Mouse (Mus musculus): ENCODE results near the gene Pds5b. TPM values are rescaled to one million over a fixed set of nuclear protein-coding genes. Genes with fewer than 3 reads are reported as not detected.

The Pds5b gene
- polyA plus RNA-seq, 1 experiment, result 48.5 TPM

GRCm38 (mm10) chr5:150800056-150800455, 126.5 kb downstream of the Pds5b start:
- no peak for DNase-seq (ENCODE audit: low read depth)
- TF ChIP-seq CTCF (IDR thresholded peaks at IDR 0.05; ENCODE audit: borderline replicate concordance, extremely low read depth, insufficient read depth, insufficient read length), result no peak
- TF ChIP-seq POLR2A (IDR thresholded peaks at IDR 0.05; ENCODE audit: borderline replicate concordance, extremely low read depth, insufficient read depth, insufficient read length, poor library complexity, severe bottlenecking), result no peak

GRCm38 (mm10) chr5:150814111-150814990, 140.8 kb downstream of the Pds5b start:
- TF ChIP-seq CTCF (IDR thresholded peaks at IDR 0.05; ENCODE audit: borderline replicate concordance, extremely low read depth, insufficient read depth, insufficient read length) (no peak), POLR2A (IDR thresholded peaks at IDR 0.05; ENCODE audit: borderline replicate concordance, extremely low read depth, insufficient read depth, insufficient read length, poor library complexity, severe bottlenecking) (no peak)
- DNase-seq (ENCODE audit: low read depth), result peak; percentile 50

- TF ChIP-seq POLR2A (IDR thresholded peaks at IDR 0.05; ENCODE audit: borderline replicate concordance, extremely low read depth, insufficient read depth, insufficient read length, poor library complexity, severe bottlenecking) (no peak), CTCF (IDR thresholded peaks at IDR 0.05; ENCODE audit: borderline replicate concordance, extremely low read depth, insufficient read depth, insufficient read length) (no peak)
- no peak for DNase-seq (ENCODE audit: low read depth)
Observed at GRCm38 (mm10) chr5:150815400-150815799, 141.9 kb downstream of the Pds5b start.

GRCm38 (mm10) chr5:150816775-150817174, 143.2 kb downstream of the Pds5b start:
- DNase-seq (ENCODE audit: low read depth), result no peak
- TF ChIP-seq CTCF (IDR thresholded peaks at IDR 0.05; ENCODE audit: borderline replicate concordance, extremely low read depth, insufficient read depth, insufficient read length) (no peak), POLR2A (IDR thresholded peaks at IDR 0.05; ENCODE audit: borderline replicate concordance, extremely low read depth, insufficient read depth, insufficient read length, poor library complexity, severe bottlenecking) (no peak)

GRCm38 (mm10) chr5:150818041-150818440, 144.5 kb downstream of the Pds5b start:
- DNase-seq (ENCODE audit: low read depth), result no peak
- no peak for TF ChIP-seq CTCF (IDR thresholded peaks at IDR 0.05; ENCODE audit: borderline replicate concordance, extremely low read depth, insufficient read depth, insufficient read length)
- TF ChIP-seq POLR2A (IDR thresholded peaks at IDR 0.05; ENCODE audit: borderline replicate concordance, extremely low read depth, insufficient read depth, insufficient read length, poor library complexity, severe bottlenecking), result no peak

GRCm38 (mm10) chr5:150818886-150819285, 145.3 kb downstream of the Pds5b start:
- DNase-seq (ENCODE audit: low read depth), result no peak
- no peak for TF ChIP-seq POLR2A (IDR thresholded peaks at IDR 0.05; ENCODE audit: borderline replicate concordance, extremely low read depth, insufficient read depth, insufficient read length, poor library complexity, severe bottlenecking)

GRCm38 (mm10) chr5:150819520-150819919, 146.0 kb downstream of the Pds5b start:
- DNase-seq (ENCODE audit: low read depth), result no peak
- TF ChIP-seq CTCF (IDR thresholded peaks at IDR 0.05; ENCODE audit: borderline replicate concordance, extremely low read depth, insufficient read depth, insufficient read length) (no peak), POLR2A (IDR thresholded peaks at IDR 0.05; ENCODE audit: borderline replicate concordance, extremely low read depth, insufficient read depth, insufficient read length, poor library complexity, severe bottlenecking) (no peak)

GRCm38 (mm10) chr5:150821152-150821551, 147.6 kb downstream of the Pds5b start:
- DNase-seq (ENCODE audit: low read depth), result peak; percentile 33
- TF ChIP-seq CTCF (IDR thresholded peaks at IDR 0.05; ENCODE audit: borderline replicate concordance, extremely low read depth, insufficient read depth, insufficient read length), result no peak
- no peak for TF ChIP-seq POLR2A (IDR thresholded peaks at IDR 0.05; ENCODE audit: borderline replicate concordance, extremely low read depth, insufficient read depth, insufficient read length, poor library complexity, severe bottlenecking)

GRCm38 (mm10) chr5:150822781-150823180, 149.2 kb downstream of the Pds5b start:
- DNase-seq (ENCODE audit: low read depth), result no peak
- TF ChIP-seq CTCF (IDR thresholded peaks at IDR 0.05; ENCODE audit: borderline replicate concordance, extremely low read depth, insufficient read depth, insufficient read length), result no peak
- no peak for TF ChIP-seq POLR2A (IDR thresholded peaks at IDR 0.05; ENCODE audit: borderline replicate concordance, extremely low read depth, insufficient read depth, insufficient read length, poor library complexity, severe bottlenecking)

- TF ChIP-seq POLR2A (IDR thresholded peaks at IDR 0.05; ENCODE audit: borderline replicate concordance, extremely low read depth, insufficient read depth, insufficient read length, poor library complexity, severe bottlenecking) (no peak), CTCF (IDR thresholded peaks at IDR 0.05; ENCODE audit: borderline replicate concordance, extremely low read depth, insufficient read depth, insufficient read length) (no peak)
- DNase-seq (ENCODE audit: low read depth), result no peak
Observed at GRCm38 (mm10) chr5:150823361-150823760, 149.8 kb downstream of the Pds5b start.

- no peak for TF ChIP-seq POLR2A (IDR thresholded peaks at IDR 0.05; ENCODE audit: borderline replicate concordance, extremely low read depth, insufficient read depth, insufficient read length, poor library complexity, severe bottlenecking)
- no peak for TF ChIP-seq CTCF (IDR thresholded peaks at IDR 0.05; ENCODE audit: borderline replicate concordance, extremely low read depth, insufficient read depth, insufficient read length)
- peak; percentile 27 for DNase-seq (ENCODE audit: low read depth)
Observed at GRCm38 (mm10) chr5:150829499-150829898, 156.0 kb downstream of the Pds5b start.

- TF ChIP-seq POLR2A (IDR thresholded peaks at IDR 0.05; ENCODE audit: borderline replicate concordance, extremely low read depth, insufficient read depth, insufficient read length, poor library complexity, severe bottlenecking), result no peak
- TF ChIP-seq CTCF (IDR thresholded peaks at IDR 0.05; ENCODE audit: borderline replicate concordance, extremely low read depth, insufficient read depth, insufficient read length), result no peak
- peak; percentile 60 for DNase-seq (ENCODE audit: low read depth)
Observed at GRCm38 (mm10) chr5:150830718-150831117, 157.2 kb downstream of the Pds5b start.

Measured in brain, embryonic 14.5 days (tissue).